Mouse (Mus musculus): ENCODE measurements around the gene Klhl35.

DNA sequence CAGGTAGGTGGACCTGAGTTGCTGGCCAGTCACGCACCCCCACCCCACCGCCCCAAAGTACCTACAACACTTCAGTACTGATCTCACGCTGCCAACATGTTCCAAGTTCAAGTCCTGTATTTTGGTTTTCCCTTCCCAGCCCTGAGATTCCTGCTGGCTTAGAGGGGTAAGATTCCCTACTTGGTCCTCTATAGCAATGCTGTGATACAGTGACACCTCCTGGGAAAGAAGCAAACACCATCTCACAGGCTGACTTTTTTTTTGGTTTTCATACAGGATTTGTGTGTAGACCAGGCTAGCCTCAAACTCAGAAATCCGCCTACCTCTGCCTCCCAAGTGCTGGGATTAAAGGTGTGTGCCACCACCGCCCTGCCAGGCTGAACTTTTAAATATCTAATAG lies 11.4 kb downstream of the Klhl35 start:
- no peak for TF ChIP-seq EP300 (IDR thresholded peaks at IDR 0.05)
- TF ChIP-seq CTCF (IDR thresholded peaks at IDR 0.05) = peak; percentile 39

Measured in lung, postnatal 0 days (tissue).